Mouse (Mus musculus): ENCODE data around the gene Prelid3b.

Gene Prelid3b

GRCm38 (mm10) chr2:174472818-174473549 is at the start of gene Prelid3b:
Prelid3b (minus strand) TSS chr2:174473081.
- peak; percentile 99 for DNase-seq (ENCODE audit: low spot score)

- no peak for DNase-seq (ENCODE audit: low spot score)
Observed at GRCm38 (mm10) chr2:174522134-174522533, 49.3 kb upstream of the Prelid3b start.

DNA sequence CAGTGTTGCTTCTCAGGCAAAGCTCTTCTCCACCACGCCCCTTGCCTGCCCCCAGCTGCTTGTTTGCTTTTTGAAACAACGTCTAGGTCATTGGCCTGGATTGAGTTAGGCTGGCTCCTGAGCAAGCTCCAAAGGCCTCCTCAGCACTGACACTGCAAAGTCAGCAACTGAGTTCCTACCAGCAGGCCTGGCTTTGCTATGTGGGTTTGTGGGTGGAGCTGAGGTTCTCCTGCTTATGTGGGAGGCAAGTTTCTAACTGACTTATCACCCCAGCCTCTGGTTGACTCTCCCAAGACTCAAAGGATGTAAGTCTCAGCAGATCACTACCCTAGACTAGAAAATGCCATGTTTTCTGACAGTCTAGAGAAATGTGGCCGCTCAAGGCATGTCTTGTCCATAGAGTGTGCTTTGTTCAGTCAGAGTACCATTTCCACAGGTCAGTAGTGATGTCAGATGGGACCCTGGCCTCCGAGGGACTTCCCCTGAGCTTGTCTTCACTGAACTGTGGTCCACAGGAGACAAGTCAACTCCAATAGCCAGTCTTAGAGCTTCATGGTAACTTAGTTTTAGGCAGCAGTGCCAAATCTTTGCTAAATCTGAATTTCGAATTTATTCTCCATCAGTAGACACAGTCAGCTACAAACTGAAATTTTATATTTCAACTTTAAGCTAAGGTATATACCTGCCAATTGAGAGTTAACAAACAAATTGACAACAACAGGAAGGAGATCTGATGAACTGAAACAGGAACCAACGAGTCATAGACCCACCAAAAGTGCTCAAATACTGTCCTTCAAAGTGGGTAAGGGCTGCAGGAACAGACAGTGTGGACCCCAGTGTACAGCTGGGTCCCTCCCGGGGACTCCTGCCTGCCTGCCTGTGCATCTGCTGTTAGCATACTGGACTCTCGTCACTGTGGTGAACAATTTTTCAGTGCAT is 44.5 kb upstream of the Prelid3b start:
- peak; percentile 16 for DNase-seq (ENCODE audit: low spot score)

- no peak for DNase-seq (ENCODE audit: low spot score)
Observed at GRCm38 (mm10) chr2:174514887-174515286, 42.0 kb upstream of the Prelid3b start.

- DNase-seq (ENCODE audit: low spot score), result peak; percentile 48
Observed at GRCm38 (mm10) chr2:174513827-174514226, 40.9 kb upstream of the Prelid3b start.

GRCm38 (mm10) chr2:174509825-174510224 is 36.9 kb upstream of the Prelid3b start:
- DNase-seq (ENCODE audit: low spot score), result no peak

DNA sequence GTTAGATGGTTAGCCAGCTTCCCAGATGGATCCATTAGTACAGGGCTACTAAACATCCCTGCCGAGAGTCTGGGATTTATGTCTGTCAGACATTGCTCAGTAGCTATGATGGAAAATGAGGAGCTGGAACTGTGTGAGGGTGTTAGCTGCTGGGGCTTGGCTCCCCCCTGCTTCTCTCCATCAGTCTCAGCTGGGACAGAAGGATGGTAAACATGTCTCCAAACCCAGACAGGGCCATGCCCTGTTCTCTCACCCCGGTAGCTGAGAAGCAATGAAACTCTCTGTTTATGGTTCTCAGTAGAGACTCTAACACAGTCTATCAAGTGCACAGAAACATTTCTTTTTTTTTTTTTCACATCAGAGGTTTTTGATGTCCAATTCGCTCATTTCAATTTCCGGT is 35.1 kb upstream of the Prelid3b start:
- DNase-seq (ENCODE audit: low spot score), result no peak

- DNase-seq (ENCODE audit: low spot score), result no peak
Observed at GRCm38 (mm10) chr2:174502831-174503460, 30.1 kb upstream of the Prelid3b start.

GRCm38 (mm10) chr2:174502321-174502720 is 29.4 kb upstream of the Prelid3b start:
- DNase-seq (ENCODE audit: low spot score), result no peak

GRCm38 (mm10) chr2:174501517-174501916 is 28.6 kb upstream of the Prelid3b start:
- no peak for DNase-seq (ENCODE audit: low spot score)

DNA sequence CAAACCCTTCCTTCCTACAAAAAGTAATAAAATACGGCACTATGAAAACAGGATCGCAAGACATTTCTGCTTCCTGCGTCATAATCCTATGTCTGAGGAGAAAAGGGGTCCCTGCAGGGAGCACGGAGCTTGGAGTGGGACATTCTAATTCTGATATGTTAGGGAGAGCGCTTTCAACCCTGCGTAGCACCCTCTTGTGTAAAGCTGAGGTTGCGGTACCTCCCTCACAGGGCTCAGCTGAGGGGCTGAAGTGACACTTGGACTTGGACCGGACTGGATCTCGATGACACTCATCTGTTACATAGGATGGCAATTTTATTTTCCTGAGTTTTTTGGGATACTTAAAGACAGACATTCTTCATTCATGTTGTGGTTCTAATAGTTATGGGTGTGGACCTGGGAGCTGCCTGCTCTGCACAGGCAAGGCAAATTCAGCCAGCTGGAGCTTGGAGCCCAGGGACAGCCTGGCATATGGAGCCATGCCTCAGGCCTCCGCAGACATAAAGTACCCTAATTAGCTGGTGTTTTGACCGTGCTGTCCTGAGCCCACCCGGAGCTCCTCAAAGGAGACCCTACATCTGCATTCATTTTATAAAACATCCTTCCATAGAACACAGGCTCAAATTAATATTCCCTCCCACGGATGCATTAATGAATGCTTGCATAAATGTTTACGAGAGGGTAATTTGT is 28.1 kb upstream of the Prelid3b start:
- no peak for DNase-seq (ENCODE audit: low spot score)

DNA sequence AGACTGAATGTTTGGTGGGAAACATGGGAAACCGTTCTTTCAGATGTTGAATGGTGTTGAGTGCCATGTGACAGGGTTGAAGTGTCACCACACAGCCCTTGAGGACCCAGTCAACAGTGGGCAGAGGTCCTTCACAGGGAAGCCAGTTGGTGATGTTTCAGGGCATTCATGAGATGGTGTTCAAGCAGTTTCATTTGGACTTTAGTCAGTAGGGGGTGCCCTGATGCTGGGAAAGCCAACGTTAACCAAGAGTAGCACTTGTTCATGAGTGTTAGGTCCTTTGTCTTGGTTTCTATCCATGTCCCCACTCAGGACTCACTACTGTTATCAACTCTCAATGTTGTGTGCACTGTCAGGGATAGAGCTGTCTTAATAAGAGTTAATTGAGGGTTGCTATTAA is 20.0 kb upstream of the Prelid3b start:
- DNase-seq (ENCODE audit: low spot score), result peak; percentile 61

GRCm38 (mm10) chr2:174487005-174487404 is 14.1 kb upstream of the Prelid3b start:
- DNase-seq (ENCODE audit: low spot score), result no peak

GRCm38 (mm10) chr2:174478746-174479145 is 5.9 kb upstream of the Prelid3b start:
- DNase-seq (ENCODE audit: low spot score), result no peak

DNA sequence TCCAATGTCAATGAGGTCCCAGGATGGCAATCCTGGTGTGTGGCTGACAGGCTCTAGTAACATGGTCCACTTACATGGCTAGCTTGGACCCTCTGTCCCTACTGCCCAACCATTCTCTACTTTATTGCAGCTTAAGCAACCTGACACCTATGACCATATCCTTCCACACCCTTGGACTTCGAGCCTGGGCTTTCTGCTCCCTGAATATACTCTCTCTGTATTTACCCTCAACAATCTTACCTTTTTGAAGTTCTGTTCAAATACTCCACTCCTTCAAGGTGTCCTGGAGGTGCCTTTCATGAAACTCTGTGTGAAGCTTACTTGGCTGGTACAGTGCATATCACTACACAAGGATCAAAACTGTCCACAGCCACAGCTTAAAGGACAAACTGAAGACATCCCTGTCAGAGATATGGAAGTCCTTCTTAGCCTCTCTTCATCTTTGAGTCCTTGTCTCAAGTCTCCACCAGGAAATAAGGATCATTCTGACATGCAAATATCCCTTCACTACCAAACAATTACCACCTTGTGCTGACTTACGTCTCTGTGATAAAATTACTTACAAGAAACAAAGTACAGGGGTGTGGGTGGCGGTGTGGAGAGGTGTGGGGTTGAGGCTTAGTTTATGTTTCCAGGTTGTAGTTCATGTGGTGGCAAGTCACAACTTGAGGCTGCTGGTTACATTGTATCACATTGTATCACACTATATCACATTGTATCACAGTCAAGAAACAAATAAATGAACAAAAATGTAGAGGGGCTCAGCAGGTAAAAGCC is 4.8 kb upstream of the Prelid3b start:
- no peak for DNase-seq (ENCODE audit: low spot score)

- no peak for DNase-seq (ENCODE audit: low spot score)
Observed at GRCm38 (mm10) chr2:174473550-174473927, 658 bp upstream of the Prelid3b start.

DNA sequence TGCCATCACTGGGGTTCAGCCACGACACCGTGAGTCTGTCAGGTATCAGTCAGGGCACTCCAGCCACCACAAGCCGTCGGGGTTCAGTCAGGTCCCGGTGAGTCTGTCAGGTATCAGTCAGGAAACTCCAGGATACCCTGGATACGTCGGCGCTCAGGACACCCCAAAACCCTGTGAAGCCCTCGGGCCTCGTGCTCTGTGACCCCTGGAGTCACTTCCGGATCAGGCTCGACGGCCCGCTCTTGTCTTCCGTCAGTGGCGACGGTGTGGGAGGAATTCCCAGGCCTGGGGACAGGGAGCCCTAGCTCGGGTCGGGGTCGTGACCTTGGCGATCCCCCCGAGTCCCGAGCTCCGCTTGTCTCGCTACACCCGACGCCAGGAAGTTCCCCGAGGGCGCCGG is 474 bp downstream of the Prelid3b start:
- DNase-seq (ENCODE audit: low spot score), result peak; percentile 14

- DNase-seq (ENCODE audit: low spot score), result no peak
Observed at GRCm38 (mm10) chr2:174470786-174471405, 2.0 kb downstream of the Prelid3b start.

DNA sequence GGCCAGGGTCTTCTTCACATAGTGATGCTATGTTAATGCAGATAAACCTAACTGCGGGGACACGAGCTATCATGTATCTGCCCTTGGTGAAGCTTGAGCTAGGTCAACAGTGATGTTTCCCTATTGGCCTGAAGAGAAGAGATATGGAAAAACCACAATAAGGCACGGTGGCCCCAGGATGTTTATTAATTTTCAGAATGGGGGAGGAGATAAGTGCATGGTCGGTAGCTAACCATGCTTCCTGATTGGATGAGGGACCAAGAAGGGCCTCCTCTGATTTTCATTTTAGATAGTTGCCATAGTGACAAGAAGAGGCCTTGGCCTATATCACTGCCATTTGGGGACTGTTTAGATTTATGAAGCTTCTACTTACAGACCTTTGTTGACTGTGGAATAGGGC is 2.5 kb downstream of the Prelid3b start:
- DNase-seq (ENCODE audit: low spot score), result no peak

DNA sequence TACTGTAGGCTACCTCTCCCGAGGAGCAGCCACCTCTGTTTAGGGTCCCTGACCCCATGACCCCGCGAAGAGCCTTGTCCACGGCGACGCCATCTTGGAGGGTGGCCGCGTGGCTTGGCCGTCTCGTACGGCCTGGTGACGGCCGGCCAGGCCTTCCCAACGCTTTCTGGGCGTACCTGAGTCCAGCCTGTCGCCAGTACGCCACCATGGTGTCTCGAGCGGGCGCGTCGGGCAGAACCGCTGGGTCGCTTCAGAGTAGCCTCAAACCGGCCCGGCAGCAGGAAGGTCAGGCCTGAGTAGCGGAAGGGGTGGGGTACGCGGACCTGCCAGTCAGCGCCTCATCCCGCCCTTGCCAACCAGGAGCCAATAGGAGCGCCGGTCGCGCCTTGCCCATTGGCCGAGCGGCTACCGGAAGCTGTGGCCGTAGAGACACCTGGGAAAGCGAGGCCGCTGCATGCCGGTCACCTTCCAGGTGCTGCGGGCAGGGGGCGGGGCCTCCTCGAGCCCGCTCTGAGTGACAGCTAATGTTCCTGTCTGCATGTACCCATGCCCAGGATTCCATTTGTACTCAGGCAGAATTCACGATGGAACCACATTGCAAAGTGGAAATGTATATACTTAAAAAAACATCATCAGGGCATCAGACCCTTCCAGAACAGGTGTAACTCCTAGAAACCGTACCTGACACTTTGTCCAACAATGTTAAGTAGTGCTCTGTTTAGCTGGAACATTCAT is 8.9 kb downstream of the Prelid3b start, which contains the start of gene Atp5e:
Atp5e (minus strand) TSS at position 317 of the 735 bp plus-strand sequence.
- DNase-seq (ENCODE audit: low spot score), result peak; percentile 98

All from lung, postnatal 25 days (tissue).